Mouse (Mus musculus): ENCODE measurements around the gene Gm35134.
"Not testable (repeated sequence)": the region's sequence is repeated elsewhere in the genome, so short reads cannot be mapped to it uniquely, and the experiment has no call there.

The Gm35134 gene

GRCm38 (mm10) chrY:19112707-19113106 is at the start of gene Gm35134:
Gene Gm35134, plus strand, starts transcription at chrY:19113007.
- not testable (repeated sequence) for DNase-seq (ENCODE audit: low read depth, low spot score)
